ENCODE assay signal across 12 mouse cellular contexts in the genomic region with DNA sequence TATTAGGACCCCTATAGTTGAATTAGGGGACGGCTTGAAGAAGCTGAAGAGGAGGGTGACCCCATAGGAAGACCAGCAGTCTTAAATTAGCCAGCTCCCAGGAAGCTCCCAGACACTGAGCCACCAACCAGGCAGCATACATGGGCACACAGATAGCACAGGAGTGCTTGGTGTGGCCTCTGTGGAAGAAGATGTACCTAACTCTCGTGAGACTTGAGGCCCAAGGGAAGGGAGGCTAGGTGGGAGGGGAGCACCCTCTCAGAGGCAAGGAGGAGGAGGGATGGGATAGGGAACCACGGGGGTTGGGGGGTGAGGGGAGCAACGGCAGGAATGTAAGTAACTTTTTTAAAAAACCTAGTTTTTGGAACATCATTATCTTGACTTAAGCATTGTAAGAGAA.
DNase-seq lines count a peak whose midpoint lies in the region; ATAC-seq and TF ChIP-seq lines count a peak whose summit lies in the region.
"Had no signal": no experiment of that assay in that cellular context is flagged by ENCODE, and none has a peak within 500 bp of the region (broad histone marks: within the 10 kb centered on the region; RNA-seq: fewer than 3 reads in every experiment).

No protein-coding gene starts in this region.

- DNase-seq in gastrocnemius, adult 2 months, result no peak
- DNase-seq in gastrocnemius, postnatal 4 days (ENCODE audit: low spot score in 2 of 2), result no peak
- no peak for DNase-seq in lung, postnatal 14 days
- DNase-seq in liver, embryonic 14.5 days (ENCODE audit: low read depth in 3 of 3, low spot score in 3 of 3), result peak in 2 of 3 experiments; percentile 29 to 46
- DNase-seq in thymus, postnatal 36 days, result peak; percentile 32 to 55
- no peak for DNase-seq in left cerebral cortex, postnatal 10 days (ENCODE audit: extremely low spot score in 1 of 2, low spot score in 2 of 2)
- DNase-seq in midbrain, embryonic 11.5 days (ENCODE audit: low spot score, missing footprints), result no peak
- DNase-seq: cerebellum, adult 9-10 months; kidney, postnatal 14 days had no signal

- H3K36me3 ChIP-seq in lung, embryonic 15.5 days, result no peaks in the 10 kb centered on the region
- no peaks in the 10 kb centered on the region for H3K36me3 ChIP-seq in liver, embryonic 14.5 days (replicated peaks; ENCODE audit: control insufficient read depth, insufficient read depth, low read depth)
- H3K36me3 ChIP-seq in midbrain, embryonic 11.5 days (ENCODE audit: control insufficient read depth, insufficient read depth, low read length), result no peaks in the 10 kb centered on the region

- TF ChIP-seq EP300 in liver, embryonic 14.5 days (IDR thresholded peaks at IDR 0.05; ENCODE audit: low read depth), result no peak

- intact Hi-C loops in gastrocnemius, adult 2 months (cut with DNase I), result no loop called here
- intact Hi-C loops in left cerebral cortex, postnatal 10 days (cut with DNase I), result no loop called here

- H3K4me1 ChIP-seq in lung, embryonic 15.5 days, result peaks cover 31% of the 10 kb centered on the region
- peaks cover 12 to 13% of the 10 kb centered on the region in 2 experiments; a peak in 3 of 4 replicates for H3K4me1 ChIP-seq in liver, embryonic 14.5 days (replicated peaks; ENCODE audit: control insufficient read depth in 2 of 2, insufficient read depth in 2 of 2, low read length in 1 of 2)
- H3K4me1 ChIP-seq in midbrain, embryonic 11.5 days (ENCODE audit: control insufficient read depth, insufficient read depth, low read length), result no peaks in the 10 kb centered on the region
- H3K4me1 ChIP-seq: hindbrain, embryonic 13.5 days had no signal

- H3K27me3 ChIP-seq in lung, embryonic 15.5 days, result no peaks in the 10 kb centered on the region
- H3K27me3 ChIP-seq in liver, embryonic 14.5 days (ENCODE audit: control insufficient read depth, insufficient read depth, low read length), result no peaks in the 10 kb centered on the region
- H3K27me3 ChIP-seq in midbrain, embryonic 11.5 days (ENCODE audit: control insufficient read depth, insufficient read depth, low read length), result no peaks in the 10 kb centered on the region
- H3K27me3 ChIP-seq: hindbrain, embryonic 13.5 days had no signal

- no peak for TF ChIP-seq CTCF in gastrocnemius, adult 2 months (IDR thresholded peaks at IDR 0.05)
- TF ChIP-seq CTCF in liver, embryonic 14.5 days (IDR thresholded peaks at IDR 0.05; ENCODE audit: low read depth), result no peak

- H3K9ac ChIP-seq in lung, embryonic 15.5 days, result no peak overlapping the region
- H3K9ac ChIP-seq in liver, embryonic 14.5 days (replicated peaks), result no peak overlapping the region
- H3K9ac ChIP-seq in midbrain, embryonic 11.5 days (ENCODE audit: low read length), result no peak overlapping the region
- H3K9ac ChIP-seq: hindbrain, embryonic 13.5 days had no signal

- H3K27ac ChIP-seq in gastrocnemius, adult 2 months, result peak overlapping the region; percentile 64
- H3K27ac ChIP-seq in lung, embryonic 15.5 days, result peak overlapping the region; percentile 53; the same call in 1 of the 2 replicates
- H3K27ac ChIP-seq in liver, embryonic 14.5 days, result no peak overlapping the region
- no peak overlapping the region for H3K27ac ChIP-seq in midbrain, embryonic 11.5 days (ENCODE audit: low read depth, low read length)
- H3K27ac ChIP-seq: hindbrain, embryonic 13.5 days; macrophage had no signal

- 56% methylated on average over 4 of the region's 4 CpGs for WGBS in lung, embryonic 15.5 days
- whole genome bisulfite sequencing in liver, embryonic 14.5 days (ENCODE audit: insufficient replicate concordance), result 44% methylated on average over 4 of the region's 4 CpGs
- WGBS in midbrain, embryonic 11.5 days, result 59% methylated on average over 4 of the region's 4 CpGs

- no peak overlapping the region for H3K4me2 ChIP-seq in lung, embryonic 15.5 days
- no peak overlapping the region for H3K4me2 ChIP-seq in liver, embryonic 14.5 days (ENCODE audit: low read depth)
- no peak overlapping the region for H3K4me2 ChIP-seq in midbrain, embryonic 11.5 days
- H3K4me2 ChIP-seq: hindbrain, embryonic 13.5 days had no signal

- H3K4me3 ChIP-seq in gastrocnemius, adult 2 months, result no peak overlapping the region
- no peak overlapping the region for H3K4me3 ChIP-seq in lung, embryonic 15.5 days
- H3K4me3 ChIP-seq in liver, embryonic 14.5 days (ENCODE audit: insufficient read depth in 1 of 2, low read depth in 2 of 2, low read length in 2 of 2), result no peak overlapping the region
- H3K4me3 ChIP-seq in midbrain, embryonic 11.5 days (ENCODE audit: low read depth, low read length), result no peak overlapping the region
- H3K4me3 ChIP-seq: hindbrain, embryonic 13.5 days had no signal

- no peaks in the 10 kb centered on the region for H3K9me3 ChIP-seq in lung, embryonic 15.5 days
- no peaks in the 10 kb centered on the region for H3K9me3 ChIP-seq in liver, embryonic 14.5 days (ENCODE audit: control insufficient read depth, low read length)
- H3K9me3 ChIP-seq in midbrain, embryonic 11.5 days (ENCODE audit: control insufficient read depth, low read length), result no peaks in the 10 kb centered on the region
- H3K9me3 ChIP-seq: hindbrain, embryonic 13.5 days had no signal

- no peak for ATAC-seq in lung, embryonic 15.5 days (ENCODE audit: borderline replicate concordance, extremely low read depth, low FRiP score, low TSS enrichment)
- ATAC-seq in liver, embryonic 14.5 days (ENCODE audit: insufficient read depth), result peak; percentile 80
- ATAC-seq in midbrain, embryonic 11.5 days (ENCODE audit: low FRiP score), result no peak

Comparison
In these comparisons a context has a peak if more than half of its experiments do, and no peak if none do; other contexts are left out.
1. DNase-seq: peak in liver, embryonic 14.5 days (2 of 3) and thymus, postnatal 36 days (2 of 2); none in gastrocnemius, adult 2 months (single experiment), gastrocnemius, postnatal 4 days (0 of 2), lung, postnatal 14 days (single experiment), left cerebral cortex, postnatal 10 days (0 of 2) and midbrain, embryonic 11.5 days (single experiment).
2. H3K27ac ChIP-seq: peak in gastrocnemius, adult 2 months (single experiment) and lung, embryonic 15.5 days (single experiment); none in liver, embryonic 14.5 days (single experiment) and midbrain, embryonic 11.5 days (single experiment).